Mouse (Mus musculus) liver, embryonic 14.5 days (tissue): Measurements from ENCODE around the gene Ssbp3.

Experiments
- CTCF ChIP-seq: IDR thresholded peaks from 2 replicates; pipeline ENCODE4 v1.5.1; 2016; ENCODE audit warnings: antibody characterized with exemption, low read depth, control low read depth
- EP300 ChIP-seq: IDR thresholded peaks from 2 replicates; pipeline ENCODE4 v1.6.1; 2016; ENCODE audit warnings: antibody characterized with exemption, low read depth

GRCm38 (mm10) chr4:107025369-107025768, 114.9 kb downstream of the Ssbp3 start:
- TF ChIP-seq CTCF (no peak), EP300 (no peak)
